Mouse (Mus musculus): ENCODE results near the gene Prkcq.

Gene Prkcq

GRCm38 (mm10) chr2:11219262-11219661 is 47.4 kb downstream of the Prkcq start:
- no peak for DNase-seq (ENCODE audit: low spot score)

GRCm38 (mm10) chr2:11224808-11225484 is 53.0 kb downstream of the Prkcq start:
- no peak for DNase-seq (ENCODE audit: low spot score)

GRCm38 (mm10) chr2:11225485-11225876 is 53.6 kb downstream of the Prkcq start:
- no peak for DNase-seq (ENCODE audit: low spot score)

GRCm38 (mm10) chr2:11226555-11226954 is 54.6 kb downstream of the Prkcq start:
- DNase-seq (ENCODE audit: low spot score), result no peak

- DNase-seq (ENCODE audit: low spot score), result no peak
Observed at GRCm38 (mm10) chr2:11229126-11229525, 57.2 kb downstream of the Prkcq start.

GRCm38 (mm10) chr2:11231118-11231517 is 59.2 kb downstream of the Prkcq start:
- no peak for DNase-seq (ENCODE audit: low spot score)

GRCm38 (mm10) chr2:11231988-11232387 is 60.1 kb downstream of the Prkcq start:
- no peak for DNase-seq (ENCODE audit: low spot score)

- DNase-seq (ENCODE audit: low spot score), result no peak
Observed at GRCm38 (mm10) chr2:11238254-11238653, 66.3 kb downstream of the Prkcq start.

GRCm38 (mm10) chr2:11239523-11239922 is 67.6 kb downstream of the Prkcq start:
- DNase-seq (ENCODE audit: low spot score), result no peak

- no peak for DNase-seq (ENCODE audit: low spot score)
Observed at GRCm38 (mm10) chr2:11245926-11246325, 74.0 kb downstream of the Prkcq start.

GRCm38 (mm10) chr2:11253945-11254344 is 82.0 kb downstream of the Prkcq start:
- DNase-seq (ENCODE audit: low spot score), result peak; percentile 64

- DNase-seq (ENCODE audit: low spot score), result no peak
Observed at GRCm38 (mm10) chr2:11254446-11254845, 82.5 kb downstream of the Prkcq start.

GRCm38 (mm10) chr2:11257260-11257850 is 85.4 kb downstream of the Prkcq start:
- no peak for DNase-seq (ENCODE audit: low spot score)

- DNase-seq (ENCODE audit: low spot score), result no peak
Observed at GRCm38 (mm10) chr2:11258181-11258580, 86.3 kb downstream of the Prkcq start.

- DNase-seq (ENCODE audit: low spot score), result no peak
Observed at GRCm38 (mm10) chr2:11259361-11259760, 87.5 kb downstream of the Prkcq start.

GRCm38 (mm10) chr2:11264836-11265235 is 92.9 kb downstream of the Prkcq start:
- no peak for DNase-seq (ENCODE audit: low spot score)

- DNase-seq (ENCODE audit: low spot score), result peak; percentile 9
Observed at GRCm38 (mm10) chr2:11265455-11265854, 93.5 kb downstream of the Prkcq start.

- no peak for DNase-seq (ENCODE audit: low spot score)
Observed at GRCm38 (mm10) chr2:11266294-11266693, 94.4 kb downstream of the Prkcq start.

- no peak for DNase-seq (ENCODE audit: low spot score)
Observed at GRCm38 (mm10) chr2:11278965-11279364, 107.1 kb downstream of the Prkcq start.

GRCm38 (mm10) chr2:11280247-11280646 is 108.3 kb downstream of the Prkcq start:
- no peak for DNase-seq (ENCODE audit: low spot score)

GRCm38 (mm10) chr2:11287834-11288530 is 116.1 kb downstream of the Prkcq start:
- no peak for DNase-seq (ENCODE audit: low spot score)

- peak; percentile 92 for DNase-seq (ENCODE audit: low spot score)
Observed at GRCm38 (mm10) chr2:11288531-11288846, 116.6 kb downstream of the Prkcq start.

GRCm38 (mm10) chr2:11290931-11291330 is 119.0 kb downstream of the Prkcq start:
- no peak for DNase-seq (ENCODE audit: low spot score)

Data from retina, embryonic 14.5 days (tissue).